Mouse (Mus musculus) liver, embryonic 18 days (tissue): Measurements from ENCODE around the gene Mrps14. TPM values are rescaled to one million over a fixed set of nuclear protein-coding genes. Genes with fewer than 3 reads are reported as not detected.

Experiments
- polyA plus RNA-seq: library from polyadenylated mRNA; depleted of rRNA; stranded (reverse); fragments of >200 nt; gene quantifications from 2 replicates; pipeline ENCODE4 v1.2.3, GENCODE M21; 2012; rRNA removed

The Mrps14 gene
- 30.6 and 31.9 TPM in 2 replicates for polyA plus RNA-seq

DNA sequence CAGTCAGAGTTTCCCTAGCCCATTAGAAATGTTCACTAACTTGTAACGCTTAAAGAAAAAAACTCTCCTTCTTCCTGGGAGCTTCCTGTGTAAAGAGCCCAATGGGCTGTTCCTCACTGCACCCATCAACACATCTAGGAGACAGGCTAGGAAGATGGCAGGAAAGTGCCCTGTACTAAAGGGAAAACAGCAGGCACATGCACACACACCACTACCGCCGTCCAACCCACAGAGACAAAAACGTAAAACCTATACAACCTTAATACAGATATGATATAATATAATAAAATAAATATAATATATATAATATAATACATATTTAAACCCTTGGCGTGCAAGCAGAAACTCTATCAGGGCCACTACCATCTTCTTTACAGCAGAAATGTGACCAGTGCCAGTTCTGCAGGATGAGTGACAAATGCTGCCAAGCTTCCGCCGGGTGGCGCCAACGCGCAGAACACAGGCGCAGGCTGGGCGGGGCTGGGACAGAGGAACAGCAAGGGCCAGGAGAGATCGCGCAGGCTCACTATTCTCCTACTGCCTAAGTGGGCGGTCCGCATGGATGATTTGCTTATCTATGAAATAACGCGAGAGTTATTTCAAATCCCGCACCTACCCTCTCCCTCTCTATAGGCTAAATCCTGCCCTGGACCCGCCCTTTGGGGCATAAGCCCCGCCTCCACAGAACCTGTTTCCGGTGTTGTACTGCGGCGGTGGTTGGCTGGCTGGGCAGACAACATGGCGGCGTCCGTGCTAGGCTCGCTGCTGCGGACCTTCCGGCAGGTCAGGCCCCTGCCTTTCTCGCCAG is at the start of gene Mrps14:
Gene Mrps14, plus strand, starts transcription at position 687 of the 808 bp plus-strand sequence.

DNA sequence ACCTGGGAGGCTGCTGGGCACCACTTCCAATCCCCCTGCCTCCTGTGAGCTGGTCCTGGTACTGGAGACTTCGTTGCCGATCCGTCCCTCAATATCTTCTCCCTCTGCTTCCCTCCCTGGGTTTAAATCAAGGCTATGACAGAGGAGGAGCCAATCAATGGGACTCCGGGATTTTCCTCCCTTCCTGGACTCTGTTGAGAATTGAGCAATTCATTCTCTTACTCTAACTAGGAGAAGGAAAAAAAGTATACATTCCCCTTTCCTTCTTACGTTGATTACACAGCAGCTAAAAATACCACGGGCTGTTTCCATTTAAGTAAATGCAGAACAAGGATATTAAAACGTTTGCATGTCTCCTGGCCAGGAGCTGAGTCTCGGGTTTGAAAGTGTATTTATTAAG is 41.5 kb upstream of the Mrps14 start, which contains the start of gene Tnn:
Gene Tnn, minus strand, starts transcription at position 101 of the 400 bp plus-strand sequence.

DNA sequence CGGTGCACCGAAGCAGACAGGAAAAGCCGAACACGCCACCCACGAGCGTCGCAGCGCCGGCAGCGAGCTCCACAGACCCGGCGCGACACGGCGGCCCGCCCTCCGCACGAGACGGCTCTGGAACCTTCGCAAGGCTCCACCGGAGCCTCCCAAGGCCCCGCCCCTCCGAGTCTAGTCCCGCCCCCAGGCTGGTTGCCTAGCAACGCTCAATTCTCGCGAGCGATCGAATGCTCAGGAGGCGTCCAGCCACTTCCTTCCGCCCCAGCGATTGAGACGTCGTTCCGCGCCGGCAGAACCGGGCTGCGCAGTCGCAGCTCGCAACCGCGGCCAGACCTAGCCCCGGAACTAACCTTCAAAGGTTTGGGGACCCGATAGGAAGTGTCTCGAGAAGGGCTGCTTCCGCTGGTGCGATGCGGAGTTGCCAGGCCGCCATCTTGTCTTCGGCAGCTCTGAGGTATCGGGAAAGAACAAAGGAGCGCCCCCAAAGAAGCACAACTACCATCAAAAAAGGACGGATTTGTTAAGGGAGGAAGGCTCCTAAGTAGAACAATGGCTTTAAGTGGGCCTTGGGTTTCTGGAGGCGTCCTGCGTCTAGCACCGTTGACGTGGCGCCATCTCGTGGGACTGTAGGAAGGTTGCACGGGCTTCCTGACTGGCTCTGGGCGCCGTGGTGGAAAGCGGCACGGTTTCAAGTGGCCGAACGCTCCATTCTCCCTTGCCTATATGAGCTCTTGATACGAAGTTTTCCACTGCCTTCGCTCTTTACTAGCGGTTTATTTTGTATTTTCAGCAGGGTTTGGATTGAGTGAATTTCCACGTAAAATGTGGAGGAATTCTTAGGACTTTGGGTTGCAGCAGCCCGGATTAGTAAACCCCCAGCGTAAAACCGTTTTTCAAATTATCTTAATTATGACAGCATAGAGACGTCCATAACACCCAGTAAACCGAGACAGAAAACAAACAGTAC is 18.0 kb downstream of the Mrps14 start, which contains the start of gene Cacybp:
Gene Cacybp, minus strand, starts transcription at position 173 of the 967 bp plus-strand sequence.

Other genes starting within 250 kb of the Mrps14 start
- gene 4930523C07Rik, start 150.8 kb upstream of the Mrps14 start, polyA plus RNA-seq = 5.1 and 7.2 TPM in 2 replicates
- 0.01 TPM in 1 of 2 replicates, not detected in the other for gene Tnn, start 41.6 kb upstream of the Mrps14 start, polyA plus RNA-seq
- gene Cacybp, start 17.7 kb downstream of the Mrps14 start, polyA plus RNA-seq = 20.8 and 22.5 TPM in 2 replicates